Mouse (Mus musculus) layer of hippocampus, adult 6 months (tissue): Measurements from ENCODE around the gene Cav3. TPM values are rescaled to one million over a fixed set of nuclear protein-coding genes. Genes with fewer than 3 reads are reported as not detected.

Experiments
- long read RNA-seq, 2 experiments: library from polyadenylated mRNA; unstranded; transcript quantifications; one replicate each; pipeline ENCODE4 v2.0.0; 2019 to 2020
- polyA plus RNA-seq: library from polyadenylated mRNA; unstranded; fragments of <200 nt; fragmentation: Nextera tagmentation; gene quantifications from 2 replicates; pipeline ENCODE4 v1.2.3, GENCODE M21; 2021

Cav3 gene
- polyA plus RNA-seq, result 0.72 and 0.82 TPM in 2 replicates
- long read RNA-seq, experiment 1, partial matches to known transcripts, result 0 of 1 reads
- long read RNA-seq, experiment 1, other reads (novel, unspliced or antisense), result 0 of 1 reads
- long read RNA-seq, experiment 2, result 0 reads

DNA sequence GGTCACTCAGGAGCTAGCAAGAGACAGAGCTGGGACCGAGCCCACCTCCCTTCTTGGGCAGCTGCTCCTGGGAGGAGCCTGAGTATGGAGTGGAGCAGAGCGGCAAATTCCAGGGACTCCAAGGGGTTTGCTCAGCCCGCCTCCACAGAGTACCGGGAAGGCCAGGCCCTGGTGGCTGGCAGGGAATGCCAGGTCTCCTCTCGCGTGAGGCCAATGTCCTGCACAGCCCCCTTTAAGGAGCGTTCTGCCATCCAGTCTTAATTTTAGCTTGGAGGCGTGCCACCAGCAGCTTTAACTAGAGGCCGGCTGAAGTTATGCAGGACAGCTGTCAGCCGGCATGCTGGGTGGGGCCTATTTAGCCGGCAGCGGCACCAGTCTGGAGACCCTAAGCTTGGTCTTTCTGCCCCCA is at the start of gene Cav3:
Gene Cav3, plus strand, starts transcription at position 165 of the 409 bp plus-strand sequence.

DNA sequence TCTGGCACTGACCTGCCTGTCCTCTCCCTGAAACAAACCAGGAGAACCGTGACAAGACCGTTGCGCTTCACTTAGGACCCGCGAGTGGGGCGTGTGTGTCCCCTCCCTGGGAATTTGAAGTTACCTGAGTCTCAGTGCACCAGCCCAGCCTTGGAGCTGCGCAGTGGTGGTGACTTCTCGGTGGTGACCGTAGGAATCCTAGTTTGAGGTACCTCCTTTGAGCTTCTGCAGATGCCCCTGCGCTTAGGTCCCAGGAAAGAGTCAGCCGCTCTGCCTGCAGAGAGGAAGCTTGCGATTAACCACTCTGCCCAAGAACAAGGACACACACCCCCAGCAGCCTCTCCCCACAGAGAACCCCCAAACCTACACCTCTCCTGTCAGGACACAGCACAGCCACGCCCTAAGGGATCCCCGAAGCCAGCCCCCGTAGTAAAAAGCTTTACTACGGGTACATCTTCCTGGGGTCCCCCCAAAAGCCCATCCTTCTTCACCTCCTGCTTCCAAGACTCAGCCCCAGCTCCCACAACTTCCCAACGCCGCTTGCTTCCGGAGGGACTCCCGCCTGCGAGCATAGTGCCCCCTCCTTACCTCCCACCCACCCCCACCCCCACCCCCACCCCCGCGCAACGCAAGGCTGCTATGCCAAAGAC is 30.7 kb downstream of the Cav3 start, which contains the start of gene Oxtr:
Gene Oxtr, minus strand, starts transcription at position 34 of the 650 bp plus-strand sequence.

Other genes starting within 250 kb of the Cav3 start
- gene Lmcd1, start 185.7 kb upstream of the Cav3 start, polyA plus RNA-seq, result 9.9 and 11.3 TPM in 2 replicates
- 0.14 and 0.52 TPM in 2 replicates for gene Ssu2, start 71.5 kb upstream of the Cav3 start, polyA plus RNA-seq
- gene Oxtr, start 30.4 kb downstream of the Cav3 start, polyA plus RNA-seq, result 2.8 TPM in 2 replicates
- 3.4 and 4.6 TPM in 2 replicates for gene Rad18, start 237.2 kb downstream of the Cav3 start, polyA plus RNA-seq